Mouse (Mus musculus) forebrain, postnatal 0 days (tissue): ENCODE results near the gene C2cd3. TPM values are rescaled to one million over a fixed set of nuclear protein-coding genes. Genes with fewer than 3 reads are reported as not detected.
A peak's percentile ranks its signal among the peaks of the same experiment; 100 is the strongest.

Experiments
- ATAC-seq: fragments of 200-750 bp; cut with Nextera tagmentation; 2 replicates; pipeline ENCODE4 v1.8.0; 2017; ENCODE audit warnings: mild to moderate bottlenecking, moderate library complexity
- DNase-seq: peaks from one replicate; pipeline ENCODE4 v3.0.0-alpha.2; 2015
- H3K27ac ChIP-seq: fragments of 300-500 bp; sonication (generic); 2 replicates; pipeline ENCODE4 v1.5.1; 2014; ENCODE audit warnings: low read depth, mild to moderate bottlenecking, antibody characterized with exemption, low read length, moderate library complexity, mixed read lengths
- H3K27me3 ChIP-seq: fragments of 300-500 bp; sonication (generic); 2 replicates; pipeline ENCODE4 v1.6.1; 2014; ENCODE audit warnings: mild to moderate bottlenecking, low read length, mixed read lengths; ENCODE audit not compliant: insufficient read depth
- H3K36me3 ChIP-seq: fragments of 300-500 bp; sonication (generic); 2 replicates; pipeline ENCODE4 v1.6.1; 2014; ENCODE audit warnings: mild to moderate bottlenecking, moderate library complexity; ENCODE audit not compliant: insufficient read depth
- H3K4me1 ChIP-seq: fragments of 300-500 bp; sonication (generic); 2 replicates; pipeline ENCODE4 v1.6.1; 2014; ENCODE audit warnings: antibody characterized with exemption; ENCODE audit not compliant: insufficient read depth
- H3K4me2 ChIP-seq: fragments of 300-500 bp; sonication (generic); 2 replicates; pipeline ENCODE4 v1.6.1; 2014; ENCODE audit warnings: low read depth, mild to moderate bottlenecking, moderate library complexity
- H3K4me3 ChIP-seq: fragments of 300-500 bp; sonication (generic); 2 replicates; pipeline ENCODE4 v1.5.1; 2014; ENCODE audit warnings: low read depth, low read length, mixed read lengths
- H3K9ac ChIP-seq: fragments of 300-500 bp; sonication (generic); 2 replicates; pipeline ENCODE4 v1.6.1; 2014; ENCODE audit warnings: mild to moderate bottlenecking
- H3K9me3 ChIP-seq: fragments of 300-500 bp; sonication (generic); 2 replicates; pipeline ENCODE4 v1.6.1; 2016; ENCODE audit warnings: low read length
- CTCF ChIP-seq: sonication (generic); IDR thresholded peaks from 2 replicates; pipeline ENCODE4 v1.5.1; 2016; ENCODE audit warnings: antibody characterized with exemption, control low read depth, low read depth
- whole genome bisulfite sequencing: fragments of 180-500 bp; shearing (Covaris S2); extraction: QIAGEN DNeasy Blood & Tissue Kit; methylation state at CpG from one replicate; pipeline ENCODE4 v1.1.7; 2014; 5-methylcytosine and 5-hydroxymethylcytosine counted together
- polyA plus RNA-seq: library from polyadenylated mRNA; unstranded; fragments of >200 nt; fragmentation: Nextera tagmentation; extraction: Ambion mirVana; gene quantifications from 2 replicates; pipeline ENCODE4 v1.2.1, GENCODE M21; 2015
- total RNA-seq: library from RNA; depleted of rRNA; stranded (reverse); fragments of >200 nt; gene quantifications from 2 replicates; pipeline ENCODE4 v1.2.3, GENCODE M21; 2014

Gene C2cd3
- total and polyA plus RNA-seq, 2 experiments from 2014 or later: 8.9 to 21.8 TPM

GRCm38 (mm10) chr7:100496371-100496770, 124.3 kb downstream of the C2cd3 start:
- no peak for TF ChIP-seq CTCF
- Histone ChIP-seq H3K4me1 (peaks cover 20% of the 10 kb centered on the region), H3K27ac (peak overlapping the region; percentile 54), H3K4me3 (no peak overlapping the region), H3K9me3 (no peaks in the 10 kb centered on the region), H3K9ac (no peak overlapping the region), H3K27me3 (no peaks in the 10 kb centered on the region), H3K36me3 (no peaks in the 10 kb centered on the region), H3K4me2 (peak overlapping the region; percentile 8; the same call in 1 of the 2 replicates)
- DNase-seq: no peak
- 77% methylated on average over 6 of the region's 6 CpGs for WGBS
- no peak for ATAC-seq

- H3K9ac ChIP-seq: no peak overlapping the region
- DNase-seq (no peak), ATAC-seq (no peak)
- 98% methylated on average over 9 of the region's 9 CpGs for WGBS
- 0 out of 2 replicates have a peak overlapping the region, but pooled peaks have one; percentile 8 for H3K4me2 ChIP-seq
- no peak overlapping the region for H3K4me3 ChIP-seq
- H3K27me3 ChIP-seq: no peaks in the 10 kb centered on the region
- TF ChIP-seq CTCF: no peak
- no peaks in the 10 kb centered on the region for H3K36me3 ChIP-seq
- H3K4me1 ChIP-seq: peaks cover 20% of the 10 kb centered on the region
- no peak overlapping the region for H3K27ac ChIP-seq
- no peaks in the 10 kb centered on the region for H3K9me3 ChIP-seq
Observed at GRCm38 (mm10) chr7:100496791-100497190, 124.8 kb downstream of the C2cd3 start.

DNA sequence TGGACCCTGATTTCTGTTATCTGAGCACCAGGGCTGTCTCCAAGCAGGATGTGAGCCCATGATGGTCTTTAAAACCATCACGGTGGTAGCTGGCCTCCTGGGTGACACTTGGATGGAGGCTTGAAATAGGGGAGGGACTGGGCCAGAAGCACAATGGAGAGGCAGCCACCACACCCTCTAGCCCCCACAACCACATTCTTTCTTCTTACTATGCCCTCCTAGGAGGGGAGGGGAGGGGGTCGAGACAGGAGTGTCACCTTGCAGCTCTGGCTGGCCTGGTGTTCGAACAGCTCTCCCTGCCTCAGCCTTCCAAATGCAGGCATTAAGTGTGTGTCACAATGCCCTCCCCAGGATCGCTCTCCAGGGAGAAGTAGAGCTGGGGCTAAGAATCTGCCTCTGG, 125.4 kb downstream of the C2cd3 start:
- Histone ChIP-seq H3K36me3 (no peaks in the 10 kb centered on the region), H3K27me3 (no peaks in the 10 kb centered on the region), H3K4me2 (no peak overlapping the region), H3K4me1 (peaks cover 20% of the 10 kb centered on the region), H3K27ac (no peak overlapping the region), H3K9ac (no peak overlapping the region), H3K9me3 (no peaks in the 10 kb centered on the region), H3K4me3 (no peak overlapping the region)
- ATAC-seq (no peak), DNase-seq (no peak)
- 84% methylated on average over 4 of the region's 4 CpGs for WGBS
- no peak for TF ChIP-seq CTCF

DNA sequence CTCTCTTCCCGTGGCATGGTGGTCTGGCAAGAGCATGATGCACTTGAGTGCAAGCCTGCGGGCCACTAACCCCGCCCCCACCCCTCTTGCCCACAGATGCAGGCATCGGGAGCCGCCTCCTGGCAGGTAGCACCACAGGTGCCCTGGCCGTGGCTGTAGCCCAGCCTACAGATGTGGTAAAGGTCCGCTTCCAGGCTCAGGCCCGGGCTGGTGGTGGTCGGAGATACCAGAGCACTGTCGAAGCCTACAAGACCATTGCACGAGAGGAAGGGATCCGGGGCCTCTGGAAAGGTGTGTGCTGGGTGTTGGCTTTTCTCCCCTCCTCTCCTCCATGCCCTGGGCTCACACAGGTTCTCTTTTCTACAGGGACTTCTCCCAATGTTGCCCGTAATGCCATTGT, 125.9 kb downstream of the C2cd3 start:
- Histone ChIP-seq H3K9me3 (no peaks in the 10 kb centered on the region), H3K27ac (no peak overlapping the region), H3K4me1 (peaks cover 15% of the 10 kb centered on the region), H3K9ac (no peak overlapping the region), H3K36me3 (no peaks in the 10 kb centered on the region), H3K4me3 (no peak overlapping the region), H3K27me3 (no peaks in the 10 kb centered on the region), H3K4me2 (no peak overlapping the region)
- ATAC-seq: no peak
- WGBS: 93% methylated on average over 13 of the region's 13 CpGs
- no peak for DNase-seq
- TF ChIP-seq CTCF: no peak

DNA sequence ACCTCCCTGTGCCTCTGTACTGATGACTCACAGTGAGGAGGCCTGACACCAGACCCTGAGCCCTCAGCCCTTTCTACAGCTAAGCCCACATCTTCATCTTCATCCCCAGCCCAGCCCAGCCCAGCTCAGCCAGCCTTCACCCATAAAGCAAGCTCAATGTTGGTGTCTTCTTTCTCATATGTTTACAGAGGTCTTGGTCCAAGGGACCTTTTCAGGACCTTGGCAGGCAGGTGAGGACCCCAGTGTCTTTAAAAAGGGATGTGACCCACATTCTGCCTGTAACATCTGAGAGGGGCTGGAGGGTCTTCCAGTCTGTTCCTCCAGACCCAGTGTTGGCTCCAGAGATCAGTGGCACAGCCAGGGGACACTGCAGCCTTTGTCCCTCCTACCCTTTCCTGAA, 127.4 kb downstream of the C2cd3 start:
- H3K36me3 ChIP-seq: no peaks in the 10 kb centered on the region
- DNase-seq: no peak
- H3K4me1 ChIP-seq: 0 out of 2 replicates have a peak, but pooled peaks cover 6% of the 10 kb centered on the region
- ATAC-seq: no peak
- H3K9ac ChIP-seq: no peak overlapping the region
- H3K27me3 ChIP-seq: no peaks in the 10 kb centered on the region
- H3K4me2 ChIP-seq: no peak overlapping the region
- no peaks in the 10 kb centered on the region for H3K9me3 ChIP-seq
- H3K27ac ChIP-seq: no peak overlapping the region
- no peak for TF ChIP-seq CTCF
- H3K4me3 ChIP-seq: no peak overlapping the region

DNA sequence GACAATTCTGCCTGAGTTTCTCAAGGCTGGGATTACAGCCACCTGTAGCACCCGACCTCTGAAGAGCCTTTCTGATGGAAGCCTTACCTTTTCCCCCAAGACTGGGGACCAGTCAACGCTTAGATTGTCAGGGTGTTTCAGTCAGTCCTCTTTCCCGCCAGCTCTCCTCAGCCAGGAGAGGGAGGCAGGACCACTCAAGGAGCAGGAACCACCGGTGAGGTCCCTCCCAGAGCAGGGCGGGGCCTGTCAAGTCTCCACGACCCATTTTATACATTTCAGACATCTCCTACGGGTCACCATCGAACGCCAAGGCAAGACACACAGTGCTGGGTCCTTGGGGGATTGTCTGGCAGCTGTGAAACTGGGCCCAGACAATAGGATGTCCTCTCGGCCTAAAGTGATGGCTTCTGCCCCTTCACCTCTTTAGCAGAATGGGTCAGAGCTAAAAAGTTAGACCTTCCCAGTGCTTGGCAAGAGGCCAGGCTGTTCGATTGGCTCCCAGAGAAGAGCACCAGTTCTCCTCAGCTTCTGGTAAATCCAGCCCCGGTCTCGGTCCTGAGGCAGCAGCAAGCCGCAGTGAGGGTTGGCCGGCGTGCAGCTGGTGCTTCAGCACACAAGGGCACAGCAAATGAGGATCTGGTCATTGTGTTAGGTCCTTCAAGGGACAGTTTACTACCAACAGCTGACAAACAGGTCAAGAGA, 128.4 kb downstream of the C2cd3 start:
- no peak for DNase-seq
- 78% methylated on average over 16 of the region's 16 CpGs for WGBS

GRCm38 (mm10) chr7:100501027-100501843, 129.2 kb downstream of the C2cd3 start:
- no peak overlapping the region for H3K27ac ChIP-seq
- DNase-seq (no peak), ATAC-seq (no peak)
- H3K36me3 ChIP-seq: no peaks in the 10 kb centered on the region
- no peaks in the 10 kb centered on the region for H3K27me3 ChIP-seq
- no peak overlapping the region for H3K9ac ChIP-seq
- no peak for TF ChIP-seq CTCF
- WGBS: 66% methylated on average over 6 of the region's 6 CpGs
- H3K4me1 ChIP-seq: 0 out of 2 replicates have a peak, but pooled peaks cover 2% of the 10 kb centered on the region
- H3K4me2 ChIP-seq: no peak overlapping the region
- no peak overlapping the region for H3K4me3 ChIP-seq
- H3K9me3 ChIP-seq: no peaks in the 10 kb centered on the region

More for the DNA sequence above, 128.4 kb downstream of the C2cd3 start:
- no peak for ATAC-seq
- 0 out of 2 replicates have a peak, but pooled peaks cover 6% of the 10 kb centered on the region for H3K4me1 ChIP-seq
- no peak overlapping the region for H3K9ac ChIP-seq
- no peak for TF ChIP-seq CTCF
- H3K27ac ChIP-seq: no peak overlapping the region
- H3K9me3 ChIP-seq: no peaks in the 10 kb centered on the region
- no peaks in the 10 kb centered on the region for H3K36me3 ChIP-seq
- H3K27me3 ChIP-seq: no peaks in the 10 kb centered on the region
- no peak overlapping the region for H3K4me2 ChIP-seq
- no peak overlapping the region for H3K4me3 ChIP-seq
